Mouse (Mus musculus): ENCODE data around the gene Clcf1. TPM values are rescaled to one million over a fixed set of nuclear protein-coding genes. Genes with fewer than 3 reads are reported as not detected.

Gene Clcf1
- polyA plus RNA-seq, 1 experiment from 2014 or later = 5.7 TPM

GRCm38 (mm10) chr19:4175368-4175947 is 38.6 kb upstream of the Clcf1 start, which contains the start of gene Carns1:
Gene Carns1 (minus strand): TSS chr19:4175479.
- H3K4me3 ChIP-seq (ENCODE audit: low read length) = 0 out of 2 replicates have a peak within 1 kb of the TSS, but pooled peaks have one; percentile 8

GRCm38 (mm10) chr19:4180411-4180810 is 33.6 kb upstream of the Clcf1 start:
- Histone ChIP-seq H3K9me3 (ENCODE audit: control insufficient read depth, low read length) (no peaks in the 10 kb centered on the region), H3K4me1 (ENCODE audit: control insufficient read depth, insufficient read depth, low read length) (peaks cover 15% of the 10 kb centered on the region), H3K36me3 (ENCODE audit: control insufficient read depth, insufficient read depth, low read length) (no peaks in the 10 kb centered on the region), H3K27ac (ENCODE audit: low read depth, low read length) (no peak overlapping the region), H3K4me3 (ENCODE audit: low read length) (no peak overlapping the region), H3K9ac (ENCODE audit: low read depth, low read length) (no peak overlapping the region), H3K27me3 (ENCODE audit: control insufficient read depth, insufficient read depth, low read length) (0 out of 2 replicates have a peak, but pooled peaks cover 3% of the 10 kb centered on the region), H3K4me2 (replicated peaks; ENCODE audit: low read depth, low read length) (no peak overlapping the region)
- no peak for ATAC-seq (ENCODE audit: low FRiP score, low TSS enrichment)
- WGBS = 85% methylated on average over 7 of the region's 7 CpGs

More at GRCm38 (mm10) chr19:4175368-4175947, 38.6 kb upstream of the Clcf1 start, which contains the start of gene Carns1:
- Histone ChIP-seq H3K27me3 (ENCODE audit: control insufficient read depth, insufficient read depth, low read length) (0 out of 2 replicates have a peak, but pooled peaks cover 3% of the 10 kb centered on the region), H3K27ac (ENCODE audit: low read depth, low read length) (no peak within 1 kb of the TSS), H3K9ac (ENCODE audit: low read depth, low read length) (peak within 1 kb of the TSS; percentile 32; the same call in 1 of the 2 replicates), H3K36me3 (ENCODE audit: control insufficient read depth, insufficient read depth, low read length) (no peaks in the 10 kb centered on the region), H3K4me1 (ENCODE audit: control insufficient read depth, insufficient read depth, low read length) (peaks cover 14% of the 10 kb centered on the region), H3K4me2 (replicated peaks; ENCODE audit: low read depth, low read length) (peak within 1 kb of the TSS; percentile 41), H3K9me3 (ENCODE audit: control insufficient read depth, low read length) (no peaks in the 10 kb centered on the region)
- 5% methylated on average over 11 of the region's 11 CpGs for WGBS
- peak; percentile 44; the same call in 1 of the 2 replicates for ATAC-seq (ENCODE audit: low FRiP score, low TSS enrichment)

DNA sequence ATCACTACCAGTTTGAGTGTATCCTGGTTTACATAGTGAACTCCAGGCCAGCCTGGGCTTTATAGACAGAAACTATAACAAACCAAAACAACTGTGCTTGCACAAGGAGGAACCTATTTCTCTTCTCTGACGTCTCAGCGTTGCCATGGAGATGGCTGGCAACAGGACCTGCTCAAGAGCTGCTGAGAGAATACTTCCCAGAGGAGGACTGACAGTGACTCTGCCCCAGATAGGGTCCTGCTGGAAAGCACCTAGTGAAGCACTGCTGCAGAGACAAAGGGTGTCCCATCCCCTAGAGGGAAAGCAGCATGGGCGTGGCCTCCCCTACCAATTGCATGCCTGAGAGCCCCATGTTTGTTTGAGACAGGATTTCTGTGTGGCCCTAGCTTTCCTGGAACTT is 32.1 kb upstream of the Clcf1 start:
- Histone ChIP-seq H3K4me3 (ENCODE audit: low read length) (no peak overlapping the region), H3K27ac (ENCODE audit: low read depth, low read length) (no peak overlapping the region), H3K36me3 (ENCODE audit: control insufficient read depth, insufficient read depth, low read length) (no peaks in the 10 kb centered on the region), H3K4me1 (ENCODE audit: control insufficient read depth, insufficient read depth, low read length) (peaks cover 12% of the 10 kb centered on the region), H3K9ac (ENCODE audit: low read depth, low read length) (no peak overlapping the region), H3K9me3 (ENCODE audit: control insufficient read depth, low read length) (no peaks in the 10 kb centered on the region), H3K4me2 (replicated peaks; ENCODE audit: low read depth, low read length) (no peak overlapping the region), H3K27me3 (ENCODE audit: control insufficient read depth, insufficient read depth, low read length) (no peaks in the 10 kb centered on the region)
- 53% methylated on average over 3 of the region's 3 CpGs for WGBS
- ATAC-seq (ENCODE audit: low FRiP score, low TSS enrichment) = peak; percentile 32; the same call in 1 of the 2 replicates

DNA sequence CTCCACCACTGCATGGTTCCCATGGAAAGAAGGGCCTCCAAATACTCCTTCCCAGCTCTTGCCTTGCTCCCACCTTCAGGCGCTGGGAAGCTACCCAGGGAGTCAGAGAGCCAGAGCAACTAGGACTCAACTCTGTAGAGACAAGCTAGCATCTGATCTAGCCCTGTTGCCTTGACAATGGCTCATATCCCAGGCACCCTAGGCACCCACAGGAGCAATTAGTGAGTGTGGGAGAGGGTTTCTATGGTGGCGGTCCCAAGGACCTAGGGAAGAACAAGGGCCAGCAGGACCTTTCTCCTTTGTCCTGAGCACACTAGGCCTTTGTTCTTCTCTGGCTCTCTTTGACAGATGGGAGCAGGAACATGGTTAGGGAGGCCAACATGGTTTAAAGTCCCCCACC is 30.3 kb upstream of the Clcf1 start:
- ATAC-seq (ENCODE audit: low FRiP score, low TSS enrichment) = no peak
- Histone ChIP-seq H3K36me3 (ENCODE audit: control insufficient read depth, insufficient read depth, low read length) (no peaks in the 10 kb centered on the region), H3K27ac (ENCODE audit: low read depth, low read length) (no peak overlapping the region), H3K9me3 (ENCODE audit: control insufficient read depth, low read length) (no peaks in the 10 kb centered on the region), H3K9ac (ENCODE audit: low read depth, low read length) (no peak overlapping the region), H3K4me1 (ENCODE audit: control insufficient read depth, insufficient read depth, low read length) (peaks cover 12% of the 10 kb centered on the region), H3K27me3 (ENCODE audit: control insufficient read depth, insufficient read depth, low read length) (no peaks in the 10 kb centered on the region), H3K4me2 (replicated peaks; ENCODE audit: low read depth, low read length) (no peak overlapping the region), H3K4me3 (ENCODE audit: low read length) (no peak overlapping the region)
- WGBS = 90% methylated on average over 2 of the region's 2 CpGs

DNA sequence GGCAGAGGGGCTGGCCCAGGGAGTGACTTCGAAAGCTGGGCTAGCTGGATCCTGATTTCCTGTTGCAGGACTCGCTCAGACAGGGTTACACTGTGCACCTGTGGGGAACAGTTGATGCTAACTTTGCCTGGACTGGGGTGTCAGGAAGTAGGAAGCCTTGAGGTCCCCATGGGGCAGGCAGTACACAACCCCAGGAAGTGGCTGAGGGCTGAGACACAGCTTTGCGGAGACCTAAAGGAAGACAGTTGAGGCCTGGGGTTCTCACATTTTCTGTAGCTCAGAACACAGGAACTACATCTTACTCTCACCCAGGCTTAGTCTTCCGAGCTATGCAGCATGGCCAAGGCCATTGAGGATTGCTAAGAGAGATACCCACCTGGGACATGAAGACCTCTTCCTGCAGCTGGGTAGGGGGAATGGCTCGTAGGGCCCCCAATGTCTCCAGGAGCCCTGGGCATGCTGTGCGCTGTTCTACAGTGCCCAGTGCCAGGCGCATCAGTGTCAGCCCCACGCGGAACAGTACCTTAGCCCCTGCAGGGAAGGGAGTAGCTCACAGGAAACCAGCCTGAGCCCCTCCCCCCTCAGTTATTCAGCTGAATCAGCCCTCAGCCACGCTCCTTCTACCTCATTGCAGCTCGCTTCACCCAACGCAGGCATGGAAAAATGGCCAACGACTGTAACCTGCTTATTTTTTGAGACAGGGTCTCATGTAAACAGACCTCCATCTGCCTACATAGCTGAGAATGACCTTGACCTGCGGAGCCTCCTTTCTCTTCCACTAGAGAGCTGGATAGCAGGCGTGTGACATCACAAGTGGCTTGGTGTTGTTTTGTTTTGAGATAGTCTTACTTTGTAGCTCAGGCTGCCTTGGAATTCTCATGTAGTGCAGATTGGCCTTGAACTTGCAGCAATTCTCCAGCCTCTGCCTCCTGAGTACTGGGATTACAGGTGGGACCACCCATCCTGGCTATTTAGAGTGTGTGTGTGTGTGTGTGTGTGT is 28.8 kb upstream of the Clcf1 start:
- Histone ChIP-seq H3K4me3 (ENCODE audit: low read length) (no peak overlapping the region), H3K27ac (ENCODE audit: low read depth, low read length) (peak overlapping the region; percentile 42; the same call in 1 of the 2 replicates), H3K27me3 (ENCODE audit: control insufficient read depth, insufficient read depth, low read length) (no peaks in the 10 kb centered on the region), H3K4me1 (ENCODE audit: control insufficient read depth, insufficient read depth, low read length) (peaks cover 12% of the 10 kb centered on the region), H3K9ac (ENCODE audit: low read depth, low read length) (no peak overlapping the region), H3K9me3 (ENCODE audit: control insufficient read depth, low read length) (no peaks in the 10 kb centered on the region), H3K36me3 (ENCODE audit: control insufficient read depth, insufficient read depth, low read length) (no peaks in the 10 kb centered on the region), H3K4me2 (replicated peaks; ENCODE audit: low read depth, low read length) (no peak overlapping the region)
- peak; percentile 50; the same call in 1 of the 2 replicates for ATAC-seq (ENCODE audit: low FRiP score, low TSS enrichment)
- WGBS = 45% methylated on average over 15 of the region's 15 CpGs

GRCm38 (mm10) chr19:4187303-4187702 is 26.7 kb upstream of the Clcf1 start:
- peaks cover 17% of the 10 kb centered on the region for H3K4me1 ChIP-seq (ENCODE audit: control insufficient read depth, insufficient read depth, low read length)
- H3K9ac ChIP-seq (ENCODE audit: low read depth, low read length) = no peak overlapping the region
- no peak overlapping the region for H3K27ac ChIP-seq (ENCODE audit: low read depth, low read length)
- no peak for ATAC-seq (ENCODE audit: low FRiP score, low TSS enrichment)
- no peaks in the 10 kb centered on the region for H3K36me3 ChIP-seq (ENCODE audit: control insufficient read depth, insufficient read depth, low read length)
- no peak overlapping the region for H3K4me3 ChIP-seq (ENCODE audit: low read length)
- no peaks in the 10 kb centered on the region for H3K27me3 ChIP-seq (ENCODE audit: control insufficient read depth, insufficient read depth, low read length)
- H3K4me2 ChIP-seq (replicated peaks; ENCODE audit: low read depth, low read length) = no peak overlapping the region
- WGBS = 50% methylated on average over 3 of the region's 3 CpGs
- no peaks in the 10 kb centered on the region for H3K9me3 ChIP-seq (ENCODE audit: control insufficient read depth, low read length)

- H3K9ac ChIP-seq (ENCODE audit: low read depth, low read length) = no peak overlapping the region
- H3K27me3 ChIP-seq (ENCODE audit: control insufficient read depth, insufficient read depth, low read length) = no peaks in the 10 kb centered on the region
- H3K4me1 ChIP-seq (ENCODE audit: control insufficient read depth, insufficient read depth, low read length) = peaks cover 30% of the 10 kb centered on the region
- 84% methylated on average over 12 of the region's 12 CpGs for WGBS
- no peak overlapping the region for H3K27ac ChIP-seq (ENCODE audit: low read depth, low read length)
- no peak for ATAC-seq (ENCODE audit: low FRiP score, low TSS enrichment)
- no peak overlapping the region for H3K4me3 ChIP-seq (ENCODE audit: low read length)
- peaks cover 13% of the 10 kb centered on the region for H3K36me3 ChIP-seq (ENCODE audit: control insufficient read depth, insufficient read depth, low read length)
- no peak overlapping the region for H3K4me2 ChIP-seq (replicated peaks; ENCODE audit: low read depth, low read length)
- H3K9me3 ChIP-seq (ENCODE audit: control insufficient read depth, low read length) = no peaks in the 10 kb centered on the region
These were observed 24.9 kb upstream of the Clcf1 start for GRCm38 (mm10) chr19:4189051-4189620.

- 34% methylated on average over 4 of the region's 4 CpGs for WGBS
- peaks cover 22% of the 10 kb centered on the region for H3K4me1 ChIP-seq (ENCODE audit: control insufficient read depth, insufficient read depth, low read length)
- ATAC-seq (ENCODE audit: low FRiP score, low TSS enrichment) = no peak
These were observed 23.2 kb upstream of the Clcf1 start, which contains the start of gene Tbc1d10c for GRCm38 (mm10) chr19:4190831-4191334. Gene Tbc1d10c (minus strand): TSS chr19:4191284.

More at GRCm38 (mm10) chr19:4190831-4191334, 23.2 kb upstream of the Clcf1 start, which contains the start of gene Tbc1d10c:
- Histone ChIP-seq H3K27ac (ENCODE audit: low read depth, low read length) (peak within 1 kb of the TSS; percentile 98), H3K9me3 (ENCODE audit: control insufficient read depth, low read length) (no peaks in the 10 kb centered on the region), H3K27me3 (ENCODE audit: control insufficient read depth, insufficient read depth, low read length) (no peaks in the 10 kb centered on the region), H3K36me3 (ENCODE audit: control insufficient read depth, insufficient read depth, low read length) (peaks cover 30% of the 10 kb centered on the region), H3K4me3 (ENCODE audit: low read length) (peak within 1 kb of the TSS; percentile 97), H3K4me2 (replicated peaks; ENCODE audit: low read depth, low read length) (peak within 1 kb of the TSS; percentile 93), H3K9ac (ENCODE audit: low read depth, low read length) (peak within 1 kb of the TSS; percentile 97)
